Mouse (Mus musculus) gastrocnemius, adult 8-10 months (tissue): ENCODE results near the gene Fam213a. TPM values are rescaled to one million over a fixed set of nuclear protein-coding genes. Genes with fewer than 3 reads are reported as not detected.
"Not testable (repeated sequence)": the region's sequence is repeated elsewhere in the genome, so short reads cannot be mapped to it uniquely, and the experiment has no call there.

Source experiments
- DNase-seq, 2 experiments: peaks; one replicate each; pipeline ENCODE4 v3.0.0; 2022; ENCODE audit warnings: low spot score in 2 of 2
- total RNA-seq, 4 experiments: library from RNA; stranded (reverse); gene quantifications; 2 replicates each; pipeline ENCODE4 v1.2.4; 2022

Gene Fam213a
- total RNA-seq = 10 to 100 TPM; 25.1 to 33.3 (median 30.0) TPM

DNA sequence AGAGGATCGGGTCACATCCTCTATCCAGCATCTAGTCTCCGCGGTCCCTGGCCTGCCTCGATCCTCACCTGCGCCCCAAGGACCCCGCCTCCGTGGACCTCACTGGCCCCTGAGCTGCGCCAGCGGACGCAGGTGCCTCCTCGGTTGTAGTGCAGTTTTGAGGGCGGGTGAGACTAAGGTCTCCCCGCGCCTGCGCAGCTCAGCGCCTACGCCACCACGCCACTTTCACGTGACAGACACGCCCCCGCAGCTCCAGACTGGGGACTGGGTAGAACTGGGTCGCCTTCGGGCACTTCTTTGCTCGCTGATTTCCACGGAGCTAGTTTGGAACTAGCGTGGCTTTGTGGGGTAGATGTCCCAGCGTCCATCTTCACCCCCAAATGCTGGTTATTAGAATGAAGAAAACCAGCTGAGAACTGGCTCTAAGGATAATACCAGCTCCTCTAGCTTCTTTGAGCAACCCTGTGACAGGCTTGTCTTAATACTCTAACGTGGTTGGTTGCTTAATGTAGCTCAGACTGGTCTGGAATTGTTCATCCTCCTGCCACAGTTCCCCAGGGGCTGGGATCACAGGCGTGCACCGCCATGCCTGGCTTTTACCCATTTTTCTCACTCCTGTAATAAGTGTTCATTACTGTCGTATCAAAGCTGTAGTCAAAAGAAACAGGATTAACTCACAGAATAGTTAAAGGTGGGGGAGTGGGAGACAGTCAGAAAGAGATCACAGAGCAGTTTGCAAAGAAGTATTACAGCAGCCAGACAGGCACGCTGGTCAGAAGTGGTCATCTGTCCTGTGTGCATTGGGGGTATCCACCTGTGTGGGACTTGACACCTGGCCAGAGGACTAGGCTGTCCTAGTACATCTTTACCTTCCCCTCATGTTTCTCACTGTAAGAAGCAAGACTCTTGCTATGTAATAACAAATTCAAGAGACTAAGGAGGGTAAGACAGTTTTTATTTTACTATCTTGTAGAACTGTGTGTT, at the start of gene Fam213a:
TSS of gene Fam213a (minus strand) at position 159 of the 984 bp plus-strand sequence.
- peak; percentile 71 to 83 for DNase-seq

DNA sequence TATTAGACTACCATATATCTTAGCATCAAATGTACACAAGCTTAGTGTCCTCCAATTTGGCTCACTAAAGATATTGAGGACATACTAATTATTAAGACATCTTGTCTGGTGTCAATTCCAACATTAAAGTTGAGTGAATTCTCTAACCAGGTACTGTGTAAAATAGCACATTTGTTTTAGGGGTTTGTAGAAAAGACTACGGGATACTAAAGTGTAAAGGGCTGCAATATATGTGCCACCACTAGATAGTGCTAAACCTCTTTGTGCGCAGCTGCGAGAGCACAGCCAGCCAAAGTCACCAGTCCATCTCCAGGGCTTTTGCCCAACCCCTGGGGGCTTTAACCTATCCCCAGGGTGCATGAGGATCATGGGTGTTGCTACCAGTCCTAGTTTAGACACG, 39.6 kb upstream of the Fam213a start:
- not testable (repeated sequence) for DNase-seq

GRCm38 (mm10) chr14:41052481-41052880, 38.9 kb upstream of the Fam213a start:
- no peak for DNase-seq

GRCm38 (mm10) chr14:41050471-41050870, 36.9 kb upstream of the Fam213a start:
- no peak for DNase-seq

- DNase-seq = no peak
Measured at GRCm38 (mm10) chr14:41047402-41047801, 33.8 kb upstream of the Fam213a start.

DNA sequence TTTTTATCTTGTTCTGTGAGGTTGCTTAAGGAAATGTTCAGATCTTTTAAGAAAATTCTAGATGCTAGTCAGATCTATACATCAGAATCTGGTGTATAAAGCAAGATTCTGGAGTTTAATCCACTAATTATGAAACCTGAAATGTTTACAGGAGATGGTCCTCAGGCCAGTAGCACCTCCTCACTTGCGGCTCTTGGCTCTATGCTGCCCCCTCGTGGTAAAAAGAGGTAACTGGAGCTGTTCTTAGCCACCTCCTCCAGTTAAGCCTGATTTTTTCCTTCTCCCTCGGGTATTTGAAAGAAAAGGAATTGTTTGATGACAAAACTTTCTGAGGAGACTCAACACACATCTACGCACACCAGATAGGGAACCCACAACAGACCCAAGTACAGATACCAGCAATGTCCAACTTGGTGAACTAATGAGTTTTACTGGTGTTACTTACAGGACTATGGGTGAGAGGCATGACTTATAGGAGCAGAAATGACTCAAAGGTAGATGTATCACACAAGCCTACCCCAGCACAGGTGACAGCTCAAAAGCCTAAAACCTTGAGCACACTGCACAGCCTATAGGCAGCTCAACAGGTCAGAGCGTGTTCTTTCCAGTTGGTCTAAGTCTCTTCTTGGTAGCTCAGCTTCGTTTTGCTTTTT, 21.7 kb upstream of the Fam213a start:
- DNase-seq = no peak

- peak; percentile 52 to 61 for DNase-seq
Measured at GRCm38 (mm10) chr14:41033135-41034110, 19.8 kb upstream of the Fam213a start.

DNA sequence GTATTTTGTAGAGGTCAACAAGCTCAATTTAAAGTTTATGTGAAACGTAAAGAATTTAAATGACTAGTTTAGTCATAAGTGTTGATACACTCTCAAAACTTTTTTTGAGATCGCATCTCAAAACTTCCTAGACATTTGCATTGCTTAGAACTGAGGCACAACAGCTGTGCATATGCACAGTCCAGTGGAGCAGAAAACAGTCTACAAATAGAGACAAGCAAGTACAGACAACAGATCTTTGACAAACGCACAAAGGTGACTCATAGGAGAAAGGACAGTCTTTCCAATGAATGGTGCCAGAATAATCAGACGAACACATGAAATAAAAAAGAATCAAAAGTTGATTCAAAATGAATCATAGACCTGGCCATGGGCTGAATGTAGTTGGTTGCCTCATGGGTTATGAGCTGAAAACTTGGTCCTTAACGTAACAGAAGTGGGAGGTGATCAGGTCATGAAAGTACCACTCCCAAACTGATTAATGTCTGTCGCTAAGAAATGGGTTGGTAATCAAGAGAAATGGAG, 17.5 kb upstream of the Fam213a start:
- no peak for DNase-seq

GRCm38 (mm10) chr14:41029303-41029702, 15.7 kb upstream of the Fam213a start:
- DNase-seq = no peak

DNA sequence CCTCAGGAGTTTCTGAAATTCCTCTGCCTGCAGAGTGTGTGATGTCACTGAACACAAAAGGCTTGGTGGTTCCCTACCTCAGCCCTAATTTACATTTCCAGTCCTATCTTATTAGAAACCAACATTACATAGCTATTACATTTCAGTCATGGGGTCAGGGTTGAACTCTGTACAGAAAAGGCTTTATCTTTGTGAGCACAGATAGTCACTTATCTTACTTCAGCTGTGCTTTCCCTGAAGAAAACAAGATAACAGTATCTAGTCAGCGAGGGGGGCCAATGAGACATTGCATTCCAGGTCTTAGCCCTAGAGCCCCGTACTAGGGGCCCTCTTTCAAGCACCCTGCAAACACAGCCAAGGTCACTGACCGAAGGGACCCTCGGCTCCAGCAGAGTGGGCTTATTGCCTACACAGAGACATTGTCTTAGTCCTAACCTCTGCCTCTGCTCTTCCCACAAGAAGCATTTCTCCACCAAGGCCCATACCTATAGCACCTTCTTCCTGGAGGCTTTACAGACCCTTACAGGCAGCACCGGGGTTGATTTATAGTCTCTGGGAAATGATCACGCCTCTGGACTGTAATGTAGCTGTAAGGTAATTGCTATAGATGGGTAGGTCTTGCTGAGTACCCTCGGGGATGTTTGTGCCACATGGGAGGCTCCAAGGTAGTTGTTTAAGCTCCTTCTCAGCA, 12.2 kb upstream of the Fam213a start:
- DNase-seq = no peak

DNA sequence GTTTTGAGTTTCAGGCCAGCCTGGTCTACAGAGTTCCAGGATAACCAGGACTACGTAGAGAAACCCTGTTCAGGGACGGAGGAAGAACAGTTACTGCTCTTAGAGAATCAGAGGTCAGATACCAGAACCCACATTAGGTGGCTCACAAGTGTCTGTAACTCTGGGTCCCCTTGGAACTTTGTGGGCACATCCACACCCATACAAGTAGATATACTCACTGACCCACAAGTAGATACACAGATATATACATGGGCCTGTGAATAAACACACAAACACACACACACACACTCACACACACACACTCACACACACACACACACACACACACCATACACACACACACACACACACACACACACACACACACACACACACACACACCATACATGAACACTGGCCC, 11.5 kb upstream of the Fam213a start:
- no peak for DNase-seq

DNA sequence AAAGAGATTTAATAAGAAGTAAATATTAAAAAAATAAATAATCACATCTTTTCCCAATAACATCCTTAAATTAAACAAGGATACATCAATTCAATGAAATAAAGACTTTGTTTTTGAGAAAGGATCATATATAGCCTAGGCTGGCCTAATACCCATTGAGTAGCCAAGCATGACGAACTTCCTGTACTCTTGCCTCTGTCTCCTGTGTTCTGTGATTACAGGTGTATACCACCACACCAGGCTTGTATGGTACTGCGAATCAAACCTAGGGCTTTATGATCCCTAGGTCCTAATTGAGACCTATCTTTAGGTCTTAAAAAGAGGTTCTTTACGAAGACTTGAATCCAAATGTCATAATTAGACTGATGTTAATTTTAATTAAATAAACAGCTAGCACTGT, 7.7 kb upstream of the Fam213a start:
- DNase-seq = no peak

DNA sequence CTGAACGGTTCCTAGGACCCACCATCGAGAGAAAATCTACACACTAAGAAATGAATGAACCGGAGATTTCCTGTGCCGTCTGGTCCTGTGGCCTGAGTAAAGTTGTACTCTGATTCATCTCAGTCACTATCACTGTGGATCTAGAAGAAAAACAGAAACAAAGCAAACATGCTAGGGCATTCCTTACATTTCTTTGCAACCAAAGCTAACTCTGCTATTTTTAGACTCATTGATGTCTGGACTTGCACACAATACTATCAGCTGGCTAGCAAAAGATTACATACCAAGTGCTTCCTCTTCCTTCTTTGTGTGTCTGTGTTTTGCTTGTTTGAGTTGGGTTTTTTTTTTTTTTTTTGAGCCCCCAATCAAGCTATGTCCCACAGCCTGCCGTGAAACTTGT, 3.9 kb upstream of the Fam213a start:
- no peak for DNase-seq

DNA sequence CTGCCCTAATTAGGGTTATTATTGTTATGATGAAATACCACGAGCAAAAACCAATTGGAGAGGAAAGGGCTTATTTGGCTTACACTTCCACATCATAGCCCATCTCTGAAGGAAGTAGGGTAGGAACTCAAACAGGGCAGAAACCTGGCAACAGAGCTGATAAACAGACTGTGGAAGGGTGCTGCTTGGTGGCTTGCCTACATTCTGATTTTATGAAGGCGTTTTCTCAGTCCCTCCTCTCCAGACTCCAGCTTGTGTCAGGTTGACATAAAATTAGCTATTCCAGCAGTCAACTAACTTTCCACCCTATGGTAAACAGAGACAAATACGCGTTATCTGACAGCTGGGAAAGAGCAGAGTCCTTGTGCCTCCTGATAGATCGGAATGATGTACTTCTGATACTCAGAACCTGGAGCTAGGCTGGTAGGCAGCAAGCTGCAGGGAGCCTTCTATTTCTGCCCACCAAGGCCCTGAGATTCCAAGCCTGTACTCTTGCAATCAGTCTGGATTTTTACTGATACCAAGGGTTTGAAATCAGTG, 1.2 kb upstream of the Fam213a start:
- DNase-seq = no peak

- DNase-seq = no peak
Measured at GRCm38 (mm10) chr14:41013143-41013542, 445 bp downstream of the Fam213a start.

DNA sequence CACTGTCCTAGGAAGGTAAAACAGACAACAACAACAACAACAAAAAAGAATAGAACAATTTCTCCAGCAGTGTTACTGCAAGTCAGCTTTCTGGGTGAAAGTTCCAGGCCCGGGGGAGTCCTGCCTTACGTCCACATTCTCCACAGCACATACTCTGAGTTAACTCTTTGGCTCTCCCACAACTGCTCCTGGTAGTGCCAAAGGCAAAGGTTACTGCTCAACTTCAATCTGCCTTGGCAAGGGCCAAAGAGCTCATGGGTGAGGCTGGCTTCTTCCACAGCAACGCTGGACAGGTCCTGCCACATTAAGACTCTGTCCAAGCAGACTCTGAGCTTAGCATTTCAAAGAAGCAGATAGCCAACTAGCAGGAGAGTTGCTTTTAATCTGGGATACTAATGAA, 1.7 kb downstream of the Fam213a start:
- DNase-seq = no peak

DNA sequence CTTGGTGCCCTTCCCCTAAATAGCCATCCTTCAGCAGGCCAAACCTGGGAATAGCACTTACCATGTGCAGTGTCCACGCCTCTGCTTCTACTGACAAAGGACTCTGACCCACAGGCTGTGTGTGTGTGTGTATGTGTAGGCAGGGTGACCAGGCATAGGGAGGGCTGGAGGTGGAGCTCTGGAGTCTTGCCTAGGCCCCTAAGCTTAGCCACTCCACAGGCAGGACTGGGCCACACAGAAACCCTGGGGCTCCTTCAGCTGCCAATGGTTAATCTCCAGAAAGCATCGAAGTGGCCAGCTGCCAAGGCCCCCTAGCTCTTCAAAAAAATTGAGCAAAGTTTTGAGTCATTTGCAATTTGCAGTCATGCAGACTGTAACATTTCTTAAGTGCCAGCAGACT, 5.5 kb downstream of the Fam213a start:
- DNase-seq = no peak

DNA sequence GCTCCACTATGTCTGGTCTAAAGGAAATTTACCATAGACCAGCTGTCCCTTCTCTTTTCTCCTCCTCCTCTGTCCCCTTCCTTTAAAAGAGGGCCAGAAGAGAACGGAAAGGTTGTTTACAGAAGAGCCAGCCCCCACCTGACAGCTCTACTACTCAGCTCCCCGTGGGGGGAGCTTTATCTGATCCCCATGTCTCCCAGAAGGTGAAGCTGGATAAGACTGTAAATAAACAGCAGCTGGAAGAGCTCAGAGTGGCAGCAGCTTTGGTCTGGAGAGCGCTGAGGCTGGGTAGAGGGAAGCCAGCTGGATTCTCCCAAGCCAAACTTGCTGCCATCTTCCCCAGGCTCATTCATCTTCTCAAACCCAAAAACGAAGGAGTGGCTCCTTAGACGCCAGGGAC, 5.9 kb downstream of the Fam213a start:
- DNase-seq = no peak

GRCm38 (mm10) chr14:41006899-41007298, 6.7 kb downstream of the Fam213a start:
- no peak for DNase-seq

GRCm38 (mm10) chr14:41006263-41006662, 7.3 kb downstream of the Fam213a start:
- DNase-seq = no peak
